Mouse (Mus musculus): Measurements from ENCODE around the gene Anxa5.

DNA sequence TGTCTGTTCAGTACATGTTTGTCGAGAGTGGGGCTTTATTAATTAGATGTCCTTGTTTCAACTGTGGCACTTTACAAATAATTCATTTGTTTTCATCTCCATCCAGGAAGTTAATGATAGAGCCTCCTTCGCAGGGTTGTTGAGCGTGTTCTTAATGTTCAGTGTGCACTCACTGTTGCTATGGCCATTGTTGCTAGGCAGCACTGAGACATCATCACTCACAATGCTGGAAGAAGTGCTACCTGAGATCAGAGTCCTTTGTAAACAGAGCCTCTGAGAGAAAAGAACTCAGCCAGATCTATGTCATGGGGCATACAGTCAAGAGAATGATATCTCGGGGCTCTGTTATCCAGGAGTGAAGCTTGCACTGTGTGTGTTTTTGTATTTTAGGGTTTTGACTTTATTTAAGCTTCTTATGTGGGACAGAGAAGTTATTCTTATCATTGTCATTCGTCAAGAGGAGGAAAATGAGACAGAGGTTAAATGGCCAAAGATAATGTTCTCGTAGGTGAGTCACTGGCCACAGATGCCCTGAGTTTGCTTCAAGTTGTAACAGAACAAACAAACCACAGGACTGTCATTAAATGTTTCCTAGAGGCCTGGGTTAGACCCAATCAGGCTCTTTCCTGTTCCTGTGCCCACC is 18.1 kb upstream of the Anxa5 start:
- no peak for TF ChIP-seq POLR2A (IDR thresholded peaks at IDR 0.05; ENCODE audit: insufficient read depth, low read depth, low read length)
- TF ChIP-seq CTCF (IDR thresholded peaks at IDR 0.05; ENCODE audit: insufficient read depth, low read depth, low read length) = no peak

Measured in olfactory bulb, adult 2 months (tissue).